Mouse (Mus musculus) T-cell, adult 2 months (primary cell): Measurements from ENCODE around the gene Gm49321.
A peak's percentile ranks its signal among the peaks of the same experiment; 100 is the strongest.

Source experiments
- DNase-seq: peaks from one replicate; pipeline ENCODE4 v3.0.0; 2022; ENCODE audit warnings: low spot score

Gene Gm49321

GRCm38 (mm10) chr12:73949318-73950058 is 12.0 kb downstream of the Gm49321 start:
- no peak for DNase-seq

- peak; percentile 71 for DNase-seq
These were observed 15.4 kb downstream of the Gm49321 start for GRCm38 (mm10) chr12:73952879-73953278.

GRCm38 (mm10) chr12:73953420-73954186 is 16.1 kb downstream of the Gm49321 start:
- peak; percentile 51 for DNase-seq

- no peak for DNase-seq
These were observed 17.3 kb downstream of the Gm49321 start for GRCm38 (mm10) chr12:73954785-73955184.

GRCm38 (mm10) chr12:73957676-73958075 is 20.2 kb downstream of the Gm49321 start:
- DNase-seq, result no peak

- no peak for DNase-seq
These were observed 21.4 kb downstream of the Gm49321 start for GRCm38 (mm10) chr12:73958830-73959229.

- peak; percentile 97 for DNase-seq
These were observed 27.1 kb downstream of the Gm49321 start, which contains the start of gene Snapc1 for GRCm38 (mm10) chr12:73964291-73965281. TSS of gene Snapc1 (plus strand) at chr12:73964481.

GRCm38 (mm10) chr12:73969142-73969541 is 31.7 kb downstream of the Gm49321 start:
- no peak for DNase-seq

GRCm38 (mm10) chr12:73974584-73974983 is 37.1 kb downstream of the Gm49321 start:
- no peak for DNase-seq

- no peak for DNase-seq
These were observed 40.7 kb downstream of the Gm49321 start for GRCm38 (mm10) chr12:73978144-73978543.

- DNase-seq, result no peak
These were observed 42.2 kb downstream of the Gm49321 start for GRCm38 (mm10) chr12:73979667-73980066.

- DNase-seq, result no peak
These were observed 45.1 kb downstream of the Gm49321 start for GRCm38 (mm10) chr12:73982533-73982932.

- no peak for DNase-seq
These were observed 48.8 kb downstream of the Gm49321 start for GRCm38 (mm10) chr12:73986299-73986698.

GRCm38 (mm10) chr12:73988393-73989008 is 51.0 kb downstream of the Gm49321 start:
- no peak for DNase-seq

GRCm38 (mm10) chr12:73989594-73989993 is 52.1 kb downstream of the Gm49321 start:
- peak; percentile 57 for DNase-seq

GRCm38 (mm10) chr12:73996906-73997296 is 59.4 kb downstream of the Gm49321 start:
- no peak for DNase-seq

- peak; percentile 5 for DNase-seq
These were observed 60.1 kb downstream of the Gm49321 start, which contains the start of gene Syt16 for GRCm38 (mm10) chr12:73997297-73998127. TSS of gene Syt16 (plus strand) at chr12:73997661.

GRCm38 (mm10) chr12:73998128-73998456 is 60.6 kb downstream of the Gm49321 start:
- no peak for DNase-seq

- no peak for DNase-seq
These were observed 65.0 kb downstream of the Gm49321 start for GRCm38 (mm10) chr12:74002449-74002848.

GRCm38 (mm10) chr12:74009448-74009911 is 72.0 kb downstream of the Gm49321 start:
- DNase-seq, result peak; percentile 10

- DNase-seq, result peak; percentile 33
These were observed 76.3 kb downstream of the Gm49321 start for GRCm38 (mm10) chr12:74013739-74014138.
